Mouse (Mus musculus): Measurements from ENCODE around the gene Usp47.

Gene Usp47

GRCm38 (mm10) chr7:112040271-112040670, 17.0 kb downstream of the Usp47 start:
- CTCF ChIA-PET = no interaction called here

GRCm38 (mm10) chr7:112042758-112043157, 19.5 kb downstream of the Usp47 start:
- CTCF ChIA-PET = interaction anchor here (0.6 kb wide), 1 partner anchor 31 kb away, joined by 5 read pairs; no protein-coding TSS in a partner anchor

- CTCF ChIA-PET = no interaction called here
These were observed 21.9 kb downstream of the Usp47 start for GRCm38 (mm10) chr7:112045249-112045648.

- CTCF ChIA-PET = no interaction called here
These were observed 22.6 kb downstream of the Usp47 start for GRCm38 (mm10) chr7:112045794-112046388.

GRCm38 (mm10) chr7:112048643-112049042, 25.3 kb downstream of the Usp47 start:
- CTCF ChIA-PET = no interaction called here

GRCm38 (mm10) chr7:112053667-112054066, 30.4 kb downstream of the Usp47 start:
- CTCF ChIA-PET = interaction anchor here (0.7 kb wide), 1 partner anchor 15 kb away, joined by 14 read pairs; no protein-coding TSS in a partner anchor

GRCm38 (mm10) chr7:112055901-112056625, 32.8 kb downstream of the Usp47 start:
- CTCF ChIA-PET = interaction anchor here (0.5 kb wide), 1 partner anchor 32 kb away, joined by 3 read pairs; no protein-coding TSS in a partner anchor

- CTCF ChIA-PET = no interaction called here
These were observed 51.6 kb downstream of the Usp47 start for GRCm38 (mm10) chr7:112074868-112075267.

GRCm38 (mm10) chr7:112082636-112083035, 59.3 kb downstream of the Usp47 start:
- CTCF ChIA-PET = no interaction called here

- CTCF ChIA-PET = interaction anchor here (0.7 kb wide), 1 partner anchor 74 kb away, joined by 3 read pairs; no protein-coding TSS in a partner anchor
These were observed 60.9 kb downstream of the Usp47 start for GRCm38 (mm10) chr7:112084222-112084621.

- CTCF ChIA-PET = no interaction called here
These were observed 61.8 kb downstream of the Usp47 start for GRCm38 (mm10) chr7:112085062-112085461.

- CTCF ChIA-PET = interaction anchor here (0.7 kb wide), 1 partner anchor 143 kb away, joined by 4 read pairs; no protein-coding TSS in a partner anchor
These were observed 62.9 kb downstream of the Usp47 start for GRCm38 (mm10) chr7:112086186-112086585.

- CTCF ChIA-PET = interaction anchor here (0.7 kb wide), 1 partner anchor 276 kb away, joined by 3 read pairs; no protein-coding TSS in a partner anchor
These were observed 71.6 kb downstream of the Usp47 start for GRCm38 (mm10) chr7:112094923-112095322.

GRCm38 (mm10) chr7:112100887-112101286, 77.6 kb downstream of the Usp47 start:
- CTCF ChIA-PET = no interaction called here

- CTCF ChIA-PET = no interaction called here
These were observed 79.6 kb downstream of the Usp47 start for GRCm38 (mm10) chr7:112102933-112103332.

- CTCF ChIA-PET = no interaction called here
These were observed 80.5 kb downstream of the Usp47 start for GRCm38 (mm10) chr7:112103816-112104215.

- CTCF ChIA-PET = interaction anchor here (0.7 kb wide), 1 partner anchor 10 kb away, joined by 4 read pairs; no protein-coding TSS in a partner anchor
These were observed 85.5 kb downstream of the Usp47 start for GRCm38 (mm10) chr7:112108757-112109156.

- CTCF ChIA-PET = no interaction called here
These were observed 87.5 kb downstream of the Usp47 start for GRCm38 (mm10) chr7:112110638-112111372.

GRCm38 (mm10) chr7:112117501-112117900, 94.2 kb downstream of the Usp47 start:
- CTCF ChIA-PET = no interaction called here

- CTCF ChIA-PET = no interaction called here
These were observed 94.8 kb downstream of the Usp47 start for GRCm38 (mm10) chr7:112118086-112118485.

GRCm38 (mm10) chr7:112119248-112119647, 95.9 kb downstream of the Usp47 start:
- CTCF ChIA-PET = no interaction called here
